Mouse (Mus musculus): ENCODE measurements around the gene Dusp7.

GRCm38 (mm10) chr9:106399808-106400207 lies 31.4 kb downstream of the Dusp7 start:
- TF ChIP-seq CTCF (IDR thresholded peaks at IDR 0.05; ENCODE audit: low read depth, low read length) = no peak
- no peak for TF ChIP-seq GATA1 (IDR thresholded peaks at IDR 0.05; ENCODE audit: borderline replicate concordance, low read length)
- TF ChIP-seq TAL1 (conservative IDR thresholded peaks at IDR 0.05; ENCODE audit: low read depth, low read length) = no peak
- TF ChIP-seq POLR2AphosphoS5 (IDR thresholded peaks at IDR 0.05; ENCODE audit: insufficient replicate concordance, low read depth, low read length) = no peak
- no peak for TF ChIP-seq GATA2 (IDR thresholded peaks at IDR 0.05; ENCODE audit: borderline replicate concordance, low read depth, low read length)

Measured in G1E (cell line).